Mouse (Mus musculus) limb, embryonic 13.5 days (tissue): ENCODE data around the gene Ppfibp1. TPM values are rescaled to one million over a fixed set of nuclear protein-coding genes. Genes with fewer than 3 reads are reported as not detected.

Source experiments
- ATAC-seq: fragments of 200-750 bp; cut with Nextera tagmentation; 2 replicates; pipeline ENCODE4 v1.8.0; 2017; ENCODE audit warnings: low read depth, moderate number of reproducible peaks, moderate TSS enrichment; ENCODE audit not compliant: low FRiP score
- H3K27ac ChIP-seq: fragments of 300-500 bp; sonication (generic); 2 replicates; pipeline ENCODE4 v1.5.1; 2015; ENCODE audit warnings: inconsistent platforms, mild to moderate bottlenecking, moderate library complexity
- H3K27me3 ChIP-seq: fragments of 300-500 bp; sonication (generic); 2 replicates; pipeline ENCODE4 v1.6.1; 2015; ENCODE audit warnings: mild to moderate bottlenecking, inconsistent platforms
- H3K36me3 ChIP-seq: fragments of 300-500 bp; sonication (generic); 2 replicates; pipeline ENCODE4 v1.6.1; 2015; ENCODE audit warnings: inconsistent platforms, mild to moderate bottlenecking, moderate library complexity
- H3K4me1 ChIP-seq: fragments of 300-500 bp; sonication (generic); 2 replicates; pipeline ENCODE4 v1.6.1; 2015; ENCODE audit warnings: inconsistent platforms
- H3K4me2 ChIP-seq: fragments of 300-500 bp; sonication (generic); replicated peaks from 2 replicates; pipeline ENCODE4 v1.6.1; 2015; ENCODE audit warnings: inconsistent platforms, mild to moderate bottlenecking, moderate library complexity
- H3K4me3 ChIP-seq: fragments of 300-500 bp; sonication (generic); 2 replicates; pipeline ENCODE4 v1.5.1; 2015; ENCODE audit warnings: moderate library complexity, mild to moderate bottlenecking, inconsistent platforms
- H3K9ac ChIP-seq: fragments of 300-500 bp; sonication (generic); 2 replicates; pipeline ENCODE4 v1.6.1; 2015; ENCODE audit warnings: mild to moderate bottlenecking, inconsistent platforms
- H3K9me3 ChIP-seq: fragments of 300-500 bp; sonication (generic); 2 replicates; pipeline ENCODE4 v1.6.1; 2016; ENCODE audit warnings: inconsistent platforms
- whole genome bisulfite sequencing: fragments of 180-500 bp; shearing (Covaris S2); methylation state at CpG from one replicate; pipeline ENCODE4 v1.1.7; 2015; 5-methylcytosine and 5-hydroxymethylcytosine counted together
- polyA plus RNA-seq: library from polyadenylated mRNA; unstranded; fragments of >200 nt; fragmentation: Nextera tagmentation; extraction: Ambion mirVana; gene quantifications from 2 replicates; pipeline ENCODE4 v1.2.1, GENCODE M21; 2015

The Ppfibp1 gene
- 61.1 and 68.5 TPM in 2 replicates for polyA plus RNA-seq

DNA sequence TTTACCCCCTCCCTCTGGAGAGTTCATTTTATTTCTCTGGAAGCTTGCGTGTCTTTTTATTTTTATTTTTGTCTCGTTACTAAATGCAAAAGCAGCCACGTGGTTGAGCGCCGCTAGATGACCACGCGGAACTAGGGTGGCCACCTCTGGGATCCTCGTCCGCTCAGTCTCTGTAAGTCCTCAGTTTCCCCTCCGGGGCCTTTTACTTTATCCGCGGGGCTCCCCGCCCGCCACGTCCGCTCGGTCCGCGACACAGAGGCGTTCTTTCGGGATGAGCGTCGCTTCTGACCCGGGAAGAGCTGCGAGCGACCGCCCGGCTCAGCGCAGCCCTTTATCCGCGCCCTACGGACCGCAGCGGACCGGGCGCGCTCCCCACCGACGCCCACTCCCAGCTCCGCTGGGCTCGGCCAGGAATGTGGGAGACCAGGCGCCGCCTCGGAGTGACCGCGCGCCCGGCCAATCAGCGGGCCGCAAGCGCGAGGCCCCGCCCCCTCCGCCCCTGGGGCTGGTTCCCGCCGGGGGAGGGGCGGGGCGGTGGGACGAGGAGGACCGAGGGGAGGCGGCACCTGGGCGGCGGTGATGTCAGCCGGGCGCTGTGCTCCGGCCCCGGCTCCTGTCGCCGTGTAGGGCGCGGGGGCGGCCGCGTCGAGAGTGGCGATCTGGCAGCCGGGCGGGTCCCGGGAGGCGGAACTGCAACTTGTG lies at the start of gene Ppfibp1:
Ppfibp1 (plus strand) TSS at position 530 of the 702 bp plus-strand sequence.
- H3K27me3 ChIP-seq = no peaks in the 10 kb centered on the region

DNA sequence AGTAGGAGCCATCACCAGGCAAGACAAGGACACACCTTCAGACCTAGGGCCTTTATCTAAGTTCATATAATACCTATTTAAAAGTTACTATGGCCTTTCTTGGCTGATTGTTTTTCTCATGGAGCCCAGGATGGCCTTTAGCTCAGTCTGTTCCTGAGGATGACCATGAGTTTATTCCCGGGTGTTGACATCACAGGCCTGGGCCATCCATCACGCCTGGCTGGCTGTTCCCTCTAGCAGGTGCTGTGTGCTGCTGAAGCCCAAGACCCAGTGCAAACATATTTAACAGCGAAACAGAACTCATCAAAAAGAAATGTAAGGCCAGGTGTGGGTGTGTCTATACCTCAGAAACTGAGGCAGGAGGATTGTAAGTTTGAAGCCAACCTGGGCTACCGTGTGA lies 49.4 kb upstream of the Ppfibp1 start:
- H3K27me3 ChIP-seq = no peaks in the 10 kb centered on the region
- no peak for ATAC-seq
- H3K9ac ChIP-seq = no peak overlapping the region
- H3K27ac ChIP-seq = no peak overlapping the region
- H3K4me1 ChIP-seq = peaks cover 4% of the 10 kb centered on the region; the same call in 1 of the 2 replicates
- 89% methylated on average over 4 of the region's 4 CpGs for WGBS
- no peak overlapping the region for H3K4me3 ChIP-seq
- H3K4me2 ChIP-seq = no peak overlapping the region
- no peaks in the 10 kb centered on the region for H3K36me3 ChIP-seq
- H3K9me3 ChIP-seq = no peaks in the 10 kb centered on the region

More for the DNA sequence above, at the start of gene Ppfibp1:
- H3K27ac ChIP-seq = peak within 1 kb of the TSS; percentile 77
- peaks cover 47% of the 10 kb centered on the region for H3K4me1 ChIP-seq
- no peaks in the 10 kb centered on the region for H3K9me3 ChIP-seq
- H3K4me3 ChIP-seq = peak within 1 kb of the TSS; percentile 81
- ATAC-seq = peak; percentile 95
- H3K9ac ChIP-seq = peak within 1 kb of the TSS; percentile 86
- under 1% methylated on average over 76 of the region's 80 CpGs for WGBS
- H3K36me3 ChIP-seq = no peaks in the 10 kb centered on the region; the same call in 1 of the 2 replicates
- peak within 1 kb of the TSS; percentile 78 for H3K4me2 ChIP-seq

DNA sequence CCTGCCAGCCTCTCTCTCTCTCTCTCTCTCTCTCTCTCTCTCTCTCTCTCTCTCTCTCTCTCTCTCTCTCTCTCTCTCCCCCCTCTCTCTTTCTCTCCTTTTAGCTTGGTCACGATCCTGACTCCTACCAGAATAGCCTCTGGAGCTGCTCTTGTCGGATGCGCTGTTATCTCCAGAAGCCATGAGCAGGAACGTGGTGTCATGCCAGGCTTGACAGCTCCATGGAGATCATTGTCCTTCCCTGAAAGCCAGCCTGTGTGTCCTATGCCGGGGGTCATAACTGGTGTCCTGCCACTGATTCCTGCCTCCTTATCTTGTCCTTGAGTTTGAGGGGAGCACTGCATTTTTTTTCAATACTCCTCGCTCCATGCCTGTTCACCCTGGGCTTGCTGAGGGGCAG lies 43.4 kb upstream of the Ppfibp1 start:
- Histone ChIP-seq H3K4me3 (no peak overlapping the region), H3K4me2 (no peak overlapping the region), H3K9me3 (no peaks in the 10 kb centered on the region), H3K36me3 (no peaks in the 10 kb centered on the region), H3K27me3 (no peaks in the 10 kb centered on the region), H3K9ac (no peak overlapping the region), H3K27ac (no peak overlapping the region), H3K4me1 (no peaks in the 10 kb centered on the region)
- WGBS = 88% methylated on average over 6 of the region's 6 CpGs
- ATAC-seq = no peak

DNA sequence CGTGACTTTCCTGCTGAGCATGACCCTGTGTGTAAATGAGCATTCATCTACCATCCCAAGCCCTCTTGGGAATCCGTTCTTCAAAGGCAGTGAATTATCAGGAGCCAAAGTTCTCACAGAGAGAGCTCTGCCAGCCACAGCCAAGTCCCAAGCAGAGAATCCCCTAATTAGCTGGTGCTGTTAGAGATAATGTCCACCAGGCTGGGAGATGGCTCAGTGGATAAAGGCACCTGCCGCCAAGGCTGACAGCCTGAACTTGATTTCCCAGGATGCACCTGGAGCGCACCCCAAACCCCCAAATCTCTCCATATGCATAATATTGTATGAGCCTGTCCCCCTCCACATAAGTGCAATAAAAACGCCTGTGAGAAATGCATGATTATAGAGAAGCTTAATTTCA lies 42.9 kb upstream of the Ppfibp1 start:
- Histone ChIP-seq H3K36me3 (no peaks in the 10 kb centered on the region), H3K4me1 (no peaks in the 10 kb centered on the region), H3K27me3 (no peaks in the 10 kb centered on the region), H3K9me3 (no peaks in the 10 kb centered on the region), H3K9ac (no peak overlapping the region), H3K4me2 (no peak overlapping the region), H3K27ac (no peak overlapping the region), H3K4me3 (no peak overlapping the region)
- no peak for ATAC-seq
- 78% methylated on average over 5 of the region's 5 CpGs for WGBS

DNA sequence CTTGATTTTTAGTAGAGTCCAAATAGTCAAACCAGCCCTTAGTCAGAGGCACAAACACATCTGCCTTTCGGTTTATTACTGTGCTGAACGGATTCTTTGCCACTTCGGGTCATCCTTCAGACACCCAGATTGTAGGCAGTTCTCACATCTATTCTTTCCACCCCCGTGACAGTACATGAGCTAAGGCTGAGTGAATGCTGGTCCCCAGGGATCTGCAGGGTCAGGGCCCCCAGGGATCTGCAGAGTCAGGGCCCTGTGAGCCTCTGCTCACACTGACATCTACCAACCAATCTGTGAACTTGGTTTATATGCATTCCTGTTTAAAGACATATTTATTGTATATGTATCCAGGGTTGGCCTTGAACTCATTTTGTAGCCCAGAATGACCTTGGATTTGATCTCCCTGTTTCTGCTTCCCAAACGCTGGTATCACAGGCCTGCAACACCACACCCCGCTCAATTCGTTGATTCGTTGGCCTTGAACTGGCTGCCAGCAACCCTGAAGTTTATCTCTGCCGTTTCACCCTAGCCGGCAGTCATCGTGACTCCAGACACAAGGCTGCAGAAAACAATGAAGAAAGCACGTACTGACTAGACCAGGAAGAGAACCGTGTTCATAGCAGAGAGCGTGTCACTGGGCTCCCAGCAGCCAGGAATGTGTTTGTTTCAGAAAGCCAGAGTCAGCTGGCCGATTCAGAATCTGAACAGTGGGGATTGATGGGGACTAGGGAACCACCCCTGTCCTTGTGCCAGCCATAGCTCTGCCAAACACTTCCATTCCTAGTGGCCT lies 42.1 kb upstream of the Ppfibp1 start:
- no peak for ATAC-seq
- Histone ChIP-seq H3K4me2 (no peak overlapping the region), H3K4me3 (no peak overlapping the region), H3K27ac (no peak overlapping the region), H3K4me1 (no peaks in the 10 kb centered on the region), H3K9ac (no peak overlapping the region), H3K36me3 (no peaks in the 10 kb centered on the region), H3K9me3 (no peaks in the 10 kb centered on the region), H3K27me3 (no peaks in the 10 kb centered on the region)
- 83% methylated on average over 15 of the region's 15 CpGs for WGBS

DNA sequence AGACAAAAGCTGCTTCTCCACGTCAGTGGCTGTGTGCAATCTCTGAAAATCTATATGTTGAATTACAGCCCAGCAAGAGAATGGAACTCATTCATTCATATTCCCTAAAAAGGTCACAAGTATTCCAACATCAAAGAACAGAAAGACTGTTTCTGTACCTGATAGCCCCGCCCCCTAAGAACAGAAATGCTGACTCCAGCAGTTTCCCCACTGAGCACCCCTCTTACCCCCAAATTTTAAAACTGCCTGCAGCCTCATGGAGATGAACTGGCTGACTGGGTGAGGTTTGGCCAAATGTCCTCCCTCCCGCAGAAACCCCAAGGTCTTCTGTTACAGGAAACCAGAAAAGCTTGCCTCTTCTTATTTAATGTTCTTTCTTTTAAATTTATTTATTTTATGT lies 40.9 kb upstream of the Ppfibp1 start:
- Histone ChIP-seq H3K9me3 (no peaks in the 10 kb centered on the region), H3K36me3 (no peaks in the 10 kb centered on the region), H3K27ac (no peak overlapping the region), H3K9ac (no peak overlapping the region), H3K27me3 (no peaks in the 10 kb centered on the region), H3K4me2 (no peak overlapping the region), H3K4me1 (peaks cover 3% of the 10 kb centered on the region; the same call in 1 of the 2 replicates), H3K4me3 (no peak overlapping the region)
- 77% methylated on average over 3 of the region's 3 CpGs for WGBS
- no peak for ATAC-seq

DNA sequence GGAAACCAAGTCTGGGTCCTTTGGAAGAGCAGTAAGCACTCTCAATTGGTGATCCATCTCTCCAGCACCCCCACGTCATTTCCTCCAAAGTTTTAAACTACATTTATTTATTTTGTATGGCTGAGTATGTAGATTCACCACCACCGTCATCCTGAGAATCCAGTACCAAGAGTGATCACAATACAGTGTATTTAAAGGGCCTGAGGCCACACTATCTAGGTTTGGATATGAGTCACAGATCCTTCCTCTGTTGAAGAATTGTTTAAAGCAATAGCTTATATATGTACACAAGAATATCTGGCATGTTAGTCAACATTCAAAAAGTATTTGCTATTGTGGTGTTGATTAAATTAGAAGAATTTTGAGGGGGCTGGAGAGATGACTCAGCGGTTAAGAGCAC lies 40.0 kb upstream of the Ppfibp1 start:
- Histone ChIP-seq H3K4me2 (no peak overlapping the region), H3K9ac (no peak overlapping the region), H3K4me1 (peaks cover 10% of the 10 kb centered on the region; the same call in 1 of the 2 replicates), H3K36me3 (no peaks in the 10 kb centered on the region), H3K4me3 (no peak overlapping the region), H3K9me3 (no peaks in the 10 kb centered on the region), H3K27ac (no peak overlapping the region), H3K27me3 (no peaks in the 10 kb centered on the region)
- ATAC-seq = no peak
- WGBS = 91% methylated on average over 3 of the region's 3 CpGs

DNA sequence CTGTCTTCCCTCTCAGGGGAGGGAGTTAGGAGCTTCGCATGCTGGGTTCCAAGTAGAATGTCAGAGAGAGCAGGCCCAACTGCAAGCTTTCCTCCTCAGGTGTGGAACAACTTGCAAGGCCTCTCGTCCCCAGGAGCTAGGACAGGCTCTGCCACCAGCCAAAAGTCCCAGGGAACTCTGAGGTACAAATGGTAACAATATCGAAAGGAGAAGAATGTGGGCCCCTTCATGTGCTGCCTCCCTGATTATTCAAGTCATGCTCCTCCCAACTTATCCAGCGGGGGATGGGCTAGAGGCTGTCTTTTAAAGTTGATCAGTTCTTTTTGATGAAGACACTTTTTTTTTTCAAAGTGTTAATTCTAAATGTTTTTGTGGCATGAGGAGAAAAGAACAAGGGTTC lies 38.2 kb upstream of the Ppfibp1 start, which contains the start of gene Smco2:
Smco2 (plus strand) TSS at position 55 of the 400 bp plus-strand sequence.
- H3K9me3 ChIP-seq = no peaks in the 10 kb centered on the region
- 71% methylated on average over 4 of the region's 4 CpGs for WGBS
- H3K9ac ChIP-seq = no peak within 1 kb of the TSS
- no peak within 1 kb of the TSS for H3K4me3 ChIP-seq
- no peak within 1 kb of the TSS for H3K27ac ChIP-seq
- H3K4me1 ChIP-seq = peaks cover 10% of the 10 kb centered on the region; the same call in 1 of the 2 replicates
- no peaks in the 10 kb centered on the region for H3K27me3 ChIP-seq
- no peak for ATAC-seq
- H3K36me3 ChIP-seq = no peaks in the 10 kb centered on the region
- H3K4me2 ChIP-seq = no peak within 1 kb of the TSS

DNA sequence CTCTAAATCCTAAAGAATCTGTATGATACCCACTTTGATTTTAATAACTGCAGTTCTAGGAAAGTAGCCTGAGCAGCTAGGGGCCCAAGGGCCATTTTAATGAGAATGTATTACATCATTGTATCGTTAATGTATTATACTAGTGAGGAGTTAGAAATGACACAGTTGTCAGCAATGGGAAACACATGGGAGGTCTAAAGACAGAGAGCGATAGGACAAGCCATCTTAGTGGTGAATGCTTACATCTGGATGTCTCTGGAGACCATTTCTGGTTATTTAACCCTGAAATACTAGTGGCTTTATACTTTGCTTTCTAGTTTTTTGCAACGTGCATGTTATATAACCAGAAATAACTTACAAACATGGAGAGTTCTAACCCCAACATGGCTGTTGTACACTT lies 36.4 kb upstream of the Ppfibp1 start:
- Histone ChIP-seq H3K9me3 (no peaks in the 10 kb centered on the region), H3K9ac (no peak overlapping the region), H3K4me1 (peaks cover 10% of the 10 kb centered on the region; the same call in 1 of the 2 replicates), H3K4me3 (no peak overlapping the region), H3K27me3 (no peaks in the 10 kb centered on the region), H3K27ac (no peak overlapping the region), H3K4me2 (no peak overlapping the region), H3K36me3 (no peaks in the 10 kb centered on the region)
- ATAC-seq = no peak
- WGBS = 62% methylated on average over 3 of the region's 3 CpGs

DNA sequence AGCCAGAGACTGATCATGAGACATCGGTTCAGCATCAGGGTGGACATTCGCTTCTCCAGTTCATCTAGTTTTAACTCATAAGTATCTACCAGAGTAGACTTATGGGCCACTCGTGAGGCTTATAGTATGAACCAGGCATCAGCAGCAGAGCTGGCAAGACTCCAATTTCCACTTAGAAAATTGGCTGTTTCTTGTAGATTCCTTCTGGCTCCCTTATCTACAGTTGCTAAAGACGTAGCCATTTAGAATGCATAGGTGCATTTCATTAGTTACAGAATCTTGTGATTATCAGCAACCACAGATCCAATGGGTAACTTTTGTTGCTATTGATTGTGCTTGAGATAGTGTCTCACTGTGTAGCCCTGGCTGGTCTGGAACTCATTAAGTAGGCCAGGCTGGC lies 35.5 kb upstream of the Ppfibp1 start:
- Histone ChIP-seq H3K9ac (no peak overlapping the region), H3K36me3 (no peaks in the 10 kb centered on the region), H3K4me2 (no peak overlapping the region), H3K4me1 (peaks cover 10% of the 10 kb centered on the region; the same call in 1 of the 2 replicates), H3K4me3 (no peak overlapping the region), H3K9me3 (no peaks in the 10 kb centered on the region), H3K27me3 (no peaks in the 10 kb centered on the region), H3K27ac (no peak overlapping the region)
- 60% methylated on average over 4 of the region's 4 CpGs for WGBS
- no peak for ATAC-seq

DNA sequence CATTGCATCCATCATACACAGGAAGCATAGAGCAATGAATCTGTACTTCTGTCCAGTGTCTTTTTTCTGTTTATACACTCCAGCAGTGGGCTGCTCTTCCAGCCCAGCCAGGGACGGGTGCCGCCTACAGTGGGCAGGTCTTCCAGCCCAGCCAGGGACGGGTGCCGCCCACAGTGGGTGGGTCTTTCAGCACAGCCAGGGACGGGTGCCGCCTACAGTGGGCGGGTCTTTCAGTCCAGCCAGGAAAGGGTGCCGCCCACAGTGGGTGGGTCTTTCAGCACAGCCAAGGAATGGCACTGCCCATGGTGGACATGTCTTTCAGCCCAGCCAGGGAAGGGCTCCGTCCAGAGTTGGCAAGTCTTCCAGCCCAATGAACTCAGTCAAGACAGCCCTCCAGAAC lies 33.1 kb upstream of the Ppfibp1 start:
- Histone ChIP-seq H3K4me2 (no peak overlapping the region), H3K36me3 (no peaks in the 10 kb centered on the region), H3K9me3 (no peaks in the 10 kb centered on the region), H3K27me3 (no peaks in the 10 kb centered on the region), H3K4me3 (no peak overlapping the region), H3K27ac (no peak overlapping the region), H3K4me1 (peaks cover 10% of the 10 kb centered on the region; the same call in 1 of the 2 replicates), H3K9ac (no peak overlapping the region)
- no peak for ATAC-seq
- 91% methylated on average over 9 of the region's 9 CpGs for WGBS

DNA sequence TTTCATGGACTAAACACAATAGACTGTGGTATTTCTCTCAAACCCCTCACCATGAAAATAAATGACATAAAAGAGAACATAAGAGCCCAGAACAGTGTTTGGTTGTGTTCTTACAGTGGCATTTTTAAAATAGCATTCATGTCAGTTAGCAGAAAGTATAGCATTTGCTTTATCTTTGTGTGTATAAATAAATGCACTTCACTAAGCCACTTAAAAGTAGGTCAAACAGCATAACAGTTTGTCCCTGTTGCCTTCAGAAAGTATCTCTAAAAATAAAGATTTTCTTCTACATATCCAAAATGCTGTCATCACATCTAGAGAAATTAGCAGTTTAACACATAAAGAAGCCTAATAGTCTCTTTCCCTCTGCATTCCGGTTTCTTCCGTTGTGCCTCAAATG lies 30.9 kb upstream of the Ppfibp1 start:
- H3K9ac ChIP-seq = no peak overlapping the region
- H3K27me3 ChIP-seq = no peaks in the 10 kb centered on the region
- H3K4me2 ChIP-seq = no peak overlapping the region
- no peak overlapping the region for H3K4me3 ChIP-seq
- no peak for ATAC-seq
- H3K27ac ChIP-seq = no peak overlapping the region
- WGBS = 91% methylated on average over 2 of the region's 2 CpGs
- no peaks in the 10 kb centered on the region for H3K9me3 ChIP-seq
- no peaks in the 10 kb centered on the region for H3K36me3 ChIP-seq
- peaks cover 8% of the 10 kb centered on the region; the same call in 1 of the 2 replicates for H3K4me1 ChIP-seq
